Mouse (Mus musculus): ENCODE results near the gene Hs6st1. TPM values are rescaled to one million over a fixed set of nuclear protein-coding genes. Genes with fewer than 3 reads are reported as not detected.

Hs6st1 gene
- polyA plus RNA-seq, 1 experiment = 66.6 TPM

DNA sequence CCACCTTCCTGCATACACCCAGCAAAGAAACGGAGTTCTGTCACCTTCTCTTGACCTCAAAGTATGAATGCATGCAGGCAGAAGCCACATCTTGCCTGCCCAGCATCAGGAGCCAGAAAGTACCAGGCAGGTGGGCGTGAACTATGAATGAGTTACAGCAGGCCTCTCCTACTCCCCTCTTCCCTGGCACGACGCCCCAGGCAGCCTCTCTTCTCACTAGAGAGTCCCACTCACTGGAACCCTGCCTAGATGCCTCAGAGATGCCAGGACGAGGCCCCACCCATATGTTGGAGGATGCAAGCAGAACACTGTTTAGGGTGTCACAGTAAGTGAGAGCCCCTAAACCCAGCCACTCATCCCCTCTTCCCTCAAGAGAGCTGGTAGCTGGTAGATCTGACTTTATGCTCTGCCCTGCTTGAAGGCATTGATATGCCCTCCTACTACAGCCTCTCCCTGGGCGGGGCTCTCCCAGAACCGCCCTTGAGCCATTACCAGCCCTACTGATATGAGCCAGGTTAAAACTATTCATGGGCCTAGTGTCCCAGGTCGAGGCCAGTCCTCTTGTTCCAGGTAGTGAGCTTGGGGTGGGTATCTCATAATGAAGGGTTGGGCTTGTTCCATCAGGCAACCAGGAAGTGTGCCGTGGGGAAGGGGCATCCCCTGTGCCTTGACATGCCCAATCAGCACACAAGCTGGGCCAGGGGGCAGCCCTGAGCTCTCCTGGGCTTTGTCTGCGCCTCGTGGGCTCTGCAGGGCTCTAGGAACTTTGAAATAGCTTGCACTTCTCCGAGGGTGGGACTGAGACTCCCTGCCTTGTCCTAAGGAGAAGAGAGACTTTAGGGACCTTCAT, 27.4 kb downstream of the Hs6st1 start:
- H3K36me3 ChIP-seq (ENCODE audit: control insufficient read depth, insufficient read depth) = peaks cover 16% of the 10 kb centered on the region
- H3K4me2 ChIP-seq (ENCODE audit: low read depth) = no peak overlapping the region
- no peaks in the 10 kb centered on the region for H3K27me3 ChIP-seq (ENCODE audit: control insufficient read depth, insufficient read depth, insufficient read length)
- no peak overlapping the region for H3ac ChIP-seq (ENCODE audit: control insufficient read depth, insufficient read length)
- H3K79me2 ChIP-seq (ENCODE audit: control insufficient read depth, insufficient read depth) = peaks cover 75% of the 10 kb centered on the region
- no peak overlapping the region for H3K4me3 ChIP-seq
- TF ChIP-seq TCF3 (IDR thresholded peaks at IDR 0.05; ENCODE audit: insufficient read length, low read depth) (no peak), REST (IDR thresholded peaks at IDR 0.05; ENCODE audit: insufficient read depth, insufficient read length) (no peak), CEBPB (IDR thresholded peaks at IDR 0.05; ENCODE audit: insufficient read depth, poor library complexity, severe bottlenecking) (no peak)

DNA sequence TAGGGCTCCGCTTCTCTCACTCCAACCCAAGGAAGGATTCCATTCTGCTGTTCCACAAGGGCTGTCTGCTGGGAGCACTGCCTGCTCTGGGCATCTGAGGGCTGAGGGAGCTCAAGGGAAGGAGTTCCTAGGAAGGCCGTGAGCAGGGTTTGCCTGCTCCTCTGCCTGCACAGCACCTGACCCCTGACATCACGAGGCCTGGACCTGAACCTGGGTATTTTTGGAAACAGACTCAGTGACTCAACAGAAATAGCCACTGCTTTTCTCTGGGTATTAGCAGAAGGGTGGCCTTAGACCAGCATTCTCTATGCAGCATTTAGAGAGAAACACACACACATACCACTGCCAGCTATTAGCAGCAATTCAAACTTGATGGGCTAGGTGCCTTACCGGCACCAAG, 30.2 kb downstream of the Hs6st1 start:
- TF ChIP-seq SRF (IDR thresholded peaks at IDR 0.05; ENCODE audit: control insufficient read depth, insufficient read length, low read depth) (no peak), TCF3 (IDR thresholded peaks at IDR 0.05; ENCODE audit: insufficient read length, low read depth) (no peak), POLR2A (IDR thresholded peaks at IDR 0.05; ENCODE audit: insufficient read length, low read depth) (no peak), USF1 (IDR thresholded peaks at IDR 0.05; ENCODE audit: low read depth) (peak; percentile 7), MAX (IDR thresholded peaks at IDR 0.05; ENCODE audit: low read depth) (no peak), CEBPB (IDR thresholded peaks at IDR 0.05; ENCODE audit: insufficient read depth, poor library complexity, severe bottlenecking) (no peak)
- H3K4me3 ChIP-seq = no peak overlapping the region
- peaks cover 21% of the 10 kb centered on the region for H3K36me3 ChIP-seq (ENCODE audit: control insufficient read depth, insufficient read depth)
- H3K27me3 ChIP-seq (ENCODE audit: control insufficient read depth, insufficient read depth, insufficient read length) = no peaks in the 10 kb centered on the region
- H3K4me2 ChIP-seq (ENCODE audit: low read depth) = no peak overlapping the region
- peaks cover 57% of the 10 kb centered on the region for H3K79me2 ChIP-seq (ENCODE audit: control insufficient read depth, insufficient read depth)
- no peak overlapping the region for H3ac ChIP-seq (ENCODE audit: control insufficient read depth, insufficient read length)

DNA sequence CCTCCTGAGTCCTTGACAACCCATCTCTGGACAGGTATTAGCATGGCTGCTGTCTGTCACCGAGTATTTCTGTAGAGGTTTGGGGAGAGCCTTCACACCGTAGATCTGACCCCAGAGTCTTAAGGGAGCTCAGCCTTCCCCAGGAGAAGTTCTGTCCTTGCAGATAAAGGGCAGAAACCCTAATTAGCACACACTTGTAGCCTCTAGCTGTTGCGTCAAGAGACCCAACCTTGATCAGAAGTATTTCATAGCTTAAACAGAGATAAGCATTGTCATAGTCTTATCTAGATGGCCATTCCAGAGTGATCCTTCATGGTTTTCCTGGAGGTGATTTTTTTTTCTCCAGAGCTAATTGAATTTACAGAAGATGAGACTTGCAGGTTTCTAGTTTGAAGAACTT, 32.2 kb downstream of the Hs6st1 start:
- no peak overlapping the region for H3ac ChIP-seq (ENCODE audit: control insufficient read depth, insufficient read length)
- no peak for TF ChIP-seq USF1 (IDR thresholded peaks at IDR 0.05; ENCODE audit: low read depth)
- no peak for TF ChIP-seq E2F4 (IDR thresholded peaks at IDR 0.05; ENCODE audit: insufficient read depth)
- no peak for TF ChIP-seq MYOD1 (IDR thresholded peaks at IDR 0.05; ENCODE audit: control insufficient read depth in 1 of 3, insufficient read length in 2 of 3, low read depth in 2 of 3)
- no peak for TF ChIP-seq POLR2AphosphoS2 (IDR thresholded peaks at IDR 0.05; ENCODE audit: insufficient read length, low read depth)
- no peak for TF ChIP-seq MAX (IDR thresholded peaks at IDR 0.05; ENCODE audit: low read depth)
- no peak for TF ChIP-seq SRF (IDR thresholded peaks at IDR 0.05; ENCODE audit: control insufficient read depth, insufficient read length, low read depth)
- no peak for TF ChIP-seq TCF3 (IDR thresholded peaks at IDR 0.05; ENCODE audit: insufficient read length, low read depth)
- no peak for TF ChIP-seq TCF12 (IDR thresholded peaks at IDR 0.05; ENCODE audit: insufficient read depth, poor library complexity, severe bottlenecking)
- no peak for TF ChIP-seq CEBPB (IDR thresholded peaks at IDR 0.05; ENCODE audit: insufficient read depth, poor library complexity, severe bottlenecking)
- no peak for TF ChIP-seq REST (IDR thresholded peaks at IDR 0.05; ENCODE audit: insufficient read depth, insufficient read length)
- no peak for TF ChIP-seq POLR2A (IDR thresholded peaks at IDR 0.05; ENCODE audit: insufficient read length, low read depth)
- no peak for TF ChIP-seq MYOG (IDR thresholded peaks at IDR 0.05; ENCODE audit: control insufficient read depth in 1 of 3, insufficient read depth in 1 of 3, insufficient read length in 2 of 3, low read depth in 2 of 3)
- H3K36me3 ChIP-seq (ENCODE audit: control insufficient read depth, insufficient read depth) = peaks cover 17% of the 10 kb centered on the region

GRCm38 (mm10) chr1:36105917-36106706, 37.9 kb downstream of the Hs6st1 start:
- Histone ChIP-seq H3K4me3 (no peak overlapping the region), H3K4me2 (ENCODE audit: low read depth) (no peak overlapping the region), H3K36me3 (ENCODE audit: control insufficient read depth, insufficient read depth) (peaks cover 6% of the 10 kb centered on the region), H3ac (ENCODE audit: control insufficient read depth, insufficient read length) (no peak overlapping the region), H3K27me3 (ENCODE audit: control insufficient read depth, insufficient read depth, insufficient read length) (no peaks in the 10 kb centered on the region), H3K79me2 (ENCODE audit: control insufficient read depth, insufficient read depth) (peaks cover 8% of the 10 kb centered on the region)
- TF ChIP-seq REST (IDR thresholded peaks at IDR 0.05; ENCODE audit: insufficient read depth, insufficient read length) (no peak), MYOD1 (IDR thresholded peaks at IDR 0.05; ENCODE audit: control insufficient read depth in 1 of 3, insufficient read length in 2 of 3, low read depth in 2 of 3) (no peak), POLR2AphosphoS2 (IDR thresholded peaks at IDR 0.05; ENCODE audit: insufficient read length, low read depth) (no peak), MAX (IDR thresholded peaks at IDR 0.05; ENCODE audit: low read depth) (no peak), TCF12 (IDR thresholded peaks at IDR 0.05; ENCODE audit: insufficient read depth, poor library complexity, severe bottlenecking) (no peak), CEBPB (IDR thresholded peaks at IDR 0.05; ENCODE audit: insufficient read depth, poor library complexity, severe bottlenecking) (no peak), E2F4 (IDR thresholded peaks at IDR 0.05; ENCODE audit: insufficient read depth) (no peak), POLR2A (IDR thresholded peaks at IDR 0.05; ENCODE audit: insufficient read length, low read depth) (no peak), MYOG (IDR thresholded peaks at IDR 0.05; ENCODE audit: control insufficient read depth in 1 of 3, insufficient read depth in 1 of 3, insufficient read length in 2 of 3, low read depth in 2 of 3) (no peak), USF1 (IDR thresholded peaks at IDR 0.05; ENCODE audit: low read depth) (no peak), SRF (IDR thresholded peaks at IDR 0.05; ENCODE audit: control insufficient read depth, insufficient read length, low read depth) (no peak), TCF3 (IDR thresholded peaks at IDR 0.05; ENCODE audit: insufficient read length, low read depth) (no peak)

More for the DNA sequence above, 32.2 kb downstream of the Hs6st1 start:
- Histone ChIP-seq H3K4me2 (ENCODE audit: low read depth) (no peak overlapping the region), H3K27me3 (ENCODE audit: control insufficient read depth, insufficient read depth, insufficient read length) (no peaks in the 10 kb centered on the region), H3K79me2 (ENCODE audit: control insufficient read depth, insufficient read depth) (peaks cover 44% of the 10 kb centered on the region), H3K4me3 (no peak overlapping the region)

Measured in myocyte (in vitro differentiated cells).